Mouse (Mus musculus): ENCODE measurements around the gene Fdx1.

DNA sequence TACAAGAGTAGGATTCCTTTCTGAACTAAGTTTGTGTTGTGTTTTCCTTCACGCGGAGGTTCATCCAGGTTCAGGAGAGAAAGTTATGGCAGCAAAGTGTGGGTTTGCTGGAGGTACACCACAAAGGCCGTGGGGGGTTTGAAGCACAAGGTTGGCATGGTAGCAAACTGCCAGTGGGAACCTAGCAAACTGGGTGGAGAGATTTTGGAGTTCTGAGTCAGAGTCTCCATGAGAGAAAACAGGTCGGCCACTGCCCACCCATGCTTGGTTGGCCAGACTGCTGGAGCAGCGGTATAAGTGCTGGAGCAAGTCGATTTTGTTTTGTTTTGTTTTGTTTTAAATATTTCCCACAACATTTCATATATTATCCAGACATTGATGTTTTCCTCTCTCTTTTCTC is 15.9 kb upstream of the Fdx1 start:
- TF ChIP-seq POLR2A (IDR thresholded peaks at IDR 0.05; ENCODE audit: control insufficient read depth, extremely low read depth, insufficient read depth, low read length, poor library complexity) (no peak), CTCF (IDR thresholded peaks at IDR 0.05; ENCODE audit: borderline replicate concordance, control insufficient read depth, extremely low read depth, insufficient read depth, low read length, poor library complexity) (no peak)

Measured in thymus, adult 2 months (tissue).